Mouse (Mus musculus) lung, embryonic 14.5 days (tissue): Measurements from ENCODE around the gene Acsl3. TPM values are rescaled to one million over a fixed set of nuclear protein-coding genes. Genes with fewer than 3 reads are reported as not detected.
A peak's percentile ranks its signal among the peaks of the same experiment; 100 is the strongest.

ENCODE experiments used
- ATAC-seq: fragments of 200-750 bp; cut with Nextera tagmentation; 2 replicates; pipeline ENCODE4 v1.8.0; 2017; ENCODE audit warnings: mild to moderate bottlenecking, moderate TSS enrichment, moderate library complexity; ENCODE audit not compliant: insufficient read depth
- DNase-seq: peaks from one replicate; pipeline ENCODE4 v3.0.0-alpha.2; 2015
- H3K27ac ChIP-seq: fragments of 300-500 bp; sonication (generic); 2 replicates; pipeline ENCODE4 v1.5.1; 2014; ENCODE audit warnings: low read depth, mild to moderate bottlenecking, moderate library complexity
- H3K27me3 ChIP-seq: fragments of 300-500 bp; sonication (generic); 2 replicates; pipeline ENCODE4 v1.6.1; 2014; ENCODE audit warnings: low read length, control low read depth; ENCODE audit not compliant: insufficient read depth
- H3K36me3 ChIP-seq: fragments of 300-500 bp; sonication (generic); 2 replicates; pipeline ENCODE4 v1.6.1; 2014; ENCODE audit warnings: control low read depth; ENCODE audit not compliant: insufficient read depth
- H3K4me1 ChIP-seq: fragments of 300-500 bp; sonication (generic); 2 replicates; pipeline ENCODE4 v1.6.1; 2014; ENCODE audit warnings: antibody characterized with exemption, control low read depth; ENCODE audit not compliant: insufficient read depth
- H3K4me2 ChIP-seq: fragments of 300-500 bp; sonication (generic); 2 replicates; pipeline ENCODE4 v1.6.1; 2014; ENCODE audit warnings: mild to moderate bottlenecking
- H3K4me3 ChIP-seq: fragments of 300-500 bp; sonication (generic); 2 replicates; pipeline ENCODE4 v1.5.1; 2014; ENCODE audit warnings: low read depth, low read length
- H3K9ac ChIP-seq: fragments of 300-500 bp; sonication (generic); 2 replicates; pipeline ENCODE4 v1.6.1; 2014
- H3K9me3 ChIP-seq: fragments of 300-500 bp; sonication (generic); 2 replicates; pipeline ENCODE4 v1.6.1; 2016; ENCODE audit warnings: low read depth, low read length, control low read depth
- CTCF ChIP-seq: IDR thresholded peaks from 2 replicates; pipeline ENCODE4 v1.5.1; 2016; ENCODE audit warnings: antibody characterized with exemption, low read depth
- WGBS: fragments of 180-500 bp; shearing (Covaris S2); extraction: QIAGEN DNeasy Blood & Tissue Kit; methylation state at CpG from one replicate; pipeline ENCODE4 v1.1.7; 2014; 5-methylcytosine and 5-hydroxymethylcytosine counted together
- polyA plus RNA-seq: library from polyadenylated mRNA; unstranded; fragments of >200 nt; fragmentation: Nextera tagmentation; extraction: Ambion mirVana; gene quantifications from 2 replicates; pipeline ENCODE4 v1.2.1, GENCODE M21; 2014

Acsl3 gene
- polyA plus RNA-seq, 1 experiment from 2014 or later: 61.2 TPM

DNA sequence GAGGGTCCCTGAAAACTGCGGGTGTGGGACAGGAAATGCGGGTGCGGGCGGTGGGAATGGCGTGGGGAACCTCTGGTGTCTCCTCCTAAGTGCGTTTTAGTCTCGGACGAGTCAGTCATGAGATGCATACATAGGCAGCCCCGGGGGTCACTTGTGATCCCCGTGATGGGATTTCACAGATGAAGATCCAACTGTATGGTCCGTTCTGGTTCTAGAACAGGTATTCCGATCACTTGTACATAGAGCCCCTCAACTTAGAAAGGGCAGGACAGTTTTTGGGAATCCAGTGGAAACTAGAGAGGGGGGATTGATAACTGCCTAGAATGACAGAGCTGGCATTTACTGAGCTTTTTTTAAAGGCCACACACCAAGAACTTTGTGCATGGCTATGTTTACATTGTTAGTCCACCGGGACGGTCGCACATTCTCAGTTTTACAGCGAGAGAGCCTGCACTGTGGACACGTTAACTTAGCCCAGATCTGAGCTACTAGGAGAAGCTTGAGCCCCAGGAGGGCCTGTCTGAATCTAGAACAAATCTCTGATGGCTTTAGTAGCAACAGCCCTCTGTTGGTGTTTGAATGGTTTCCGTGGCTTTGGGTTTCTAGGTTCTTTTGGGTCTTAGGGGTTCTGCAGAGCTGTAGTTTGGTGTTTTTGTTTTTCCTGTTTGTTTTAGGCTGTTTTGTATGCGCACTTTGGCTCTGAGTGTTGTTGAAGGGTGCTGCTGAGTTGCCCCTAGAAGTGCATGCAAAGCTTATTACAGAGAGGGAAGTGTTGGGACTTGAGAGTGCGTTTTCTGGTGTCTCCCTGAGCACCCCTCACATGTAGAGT, 1.0 kb downstream of the Acsl3 start:
- under 1% methylated on average over 20 of the region's 20 CpGs for WGBS
- H3K4me3 ChIP-seq: peak overlapping the region; percentile 97
- H3K36me3 ChIP-seq: 0 out of 2 replicates have a peak, but pooled peaks cover under 1% of the 10 kb centered on the region
- H3K4me2 ChIP-seq: peak overlapping the region; percentile 68
- H3K27me3 ChIP-seq: no peaks in the 10 kb centered on the region
- peak overlapping the region; percentile 96 for H3K27ac ChIP-seq
- H3K9ac ChIP-seq: peak overlapping the region; percentile 96
- no peaks in the 10 kb centered on the region for H3K9me3 ChIP-seq
- ATAC-seq: no peak
- peaks cover 29% of the 10 kb centered on the region for H3K4me1 ChIP-seq
- peak; percentile 61 for DNase-seq
- TF ChIP-seq CTCF: no peak

DNA sequence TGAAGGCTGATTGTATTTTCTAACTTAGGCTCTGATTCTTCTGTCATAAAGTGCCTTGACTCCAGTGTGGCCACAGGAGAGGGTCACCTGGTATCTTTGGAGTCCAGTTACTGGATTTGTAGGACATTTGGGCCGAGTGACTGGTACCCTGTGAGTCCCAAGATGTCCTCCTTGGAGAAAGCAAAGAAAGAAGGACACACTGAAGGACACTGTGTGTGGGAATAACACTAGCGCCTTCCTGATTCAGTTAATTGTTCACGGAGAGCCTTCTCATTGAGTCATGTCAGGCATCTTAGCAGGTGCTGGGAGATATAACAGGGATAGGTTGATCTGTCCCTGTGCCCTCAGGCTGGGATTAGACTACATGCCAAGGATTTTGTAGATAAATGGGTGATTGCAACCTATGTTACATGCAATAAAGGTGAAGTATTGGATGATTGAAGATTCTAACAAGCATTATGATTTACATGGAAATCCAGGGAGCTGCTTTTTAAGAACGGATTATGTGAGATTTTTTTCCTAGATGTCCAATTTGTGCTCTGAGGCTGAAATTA, 1.7 kb downstream of the Acsl3 start:
- Histone ChIP-seq H3K4me1 (peaks cover 29% of the 10 kb centered on the region), H3K27me3 (no peaks in the 10 kb centered on the region), H3K4me3 (peak overlapping the region; percentile 97), H3K27ac (no peak overlapping the region), H3K9ac (peak overlapping the region; percentile 96), H3K36me3 (0 out of 2 replicates have a peak, but pooled peaks cover 5% of the 10 kb centered on the region), H3K4me2 (peak overlapping the region; percentile 68), H3K9me3 (no peaks in the 10 kb centered on the region)
- no peak for ATAC-seq
- WGBS: 34% methylated on average over 4 of the region's 4 CpGs
- DNase-seq: no peak
- TF ChIP-seq CTCF: no peak

DNA sequence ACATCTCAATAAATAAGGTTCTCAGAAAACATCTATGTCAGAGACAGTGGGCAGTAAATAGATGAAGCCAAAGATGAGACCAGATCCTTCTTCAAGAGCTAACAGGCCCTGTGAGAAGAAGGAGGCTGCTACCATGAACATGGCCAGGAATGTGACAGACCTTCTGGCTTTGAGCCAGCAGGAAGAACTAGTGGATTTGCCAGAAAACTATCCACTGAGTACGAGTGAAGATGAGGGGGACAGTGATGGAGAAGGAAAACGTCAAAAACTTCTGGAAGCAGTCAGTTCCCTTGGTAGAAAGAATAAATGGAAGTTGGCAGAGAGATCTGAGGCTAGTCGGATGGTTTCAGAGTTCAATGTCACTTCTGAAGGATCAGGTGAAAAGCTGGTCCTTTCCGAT, 6.7 kb downstream of the Acsl3 start:
- no peak for TF ChIP-seq CTCF
- ATAC-seq (no peak), DNase-seq (peak; percentile 54)
- Histone ChIP-seq H3K4me1 (peaks cover 14% of the 10 kb centered on the region; the same call in 1 of the 2 replicates), H3K9ac (no peak overlapping the region), H3K36me3 (peaks cover 47% of the 10 kb centered on the region), H3K27ac (no peak overlapping the region), H3K4me3 (no peak overlapping the region), H3K4me2 (no peak overlapping the region), H3K9me3 (no peaks in the 10 kb centered on the region), H3K27me3 (no peaks in the 10 kb centered on the region)
- whole genome bisulfite sequencing: 57% methylated on average over 4 of the region's 4 CpGs

DNA sequence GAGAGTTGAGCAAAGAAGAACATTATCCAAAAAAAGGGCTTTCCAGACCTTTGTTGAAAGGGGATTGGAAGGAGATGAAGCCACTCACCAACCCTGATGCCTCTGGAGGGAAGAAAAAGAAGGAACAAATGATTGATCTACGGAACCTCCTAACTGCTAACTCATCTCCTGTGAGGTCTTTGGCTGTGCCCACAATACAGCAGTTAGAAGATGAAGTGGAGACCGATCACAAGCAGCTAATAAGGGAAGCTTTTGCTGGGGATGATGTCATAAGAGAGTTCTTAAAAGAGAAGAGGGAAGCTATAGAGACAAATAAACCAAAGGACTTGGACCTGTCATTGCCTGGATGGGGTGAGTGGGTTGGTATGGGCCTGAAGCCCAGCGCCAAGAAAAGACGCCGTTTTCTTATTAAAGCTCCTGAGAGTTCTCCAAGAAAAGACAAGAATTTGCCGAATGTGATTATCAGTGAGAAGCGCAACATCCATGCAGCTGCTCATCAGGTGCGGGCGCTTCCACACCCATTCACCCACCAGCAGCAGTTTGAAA, 8.4 kb downstream of the Acsl3 start:
- Histone ChIP-seq H3K9me3 (no peaks in the 10 kb centered on the region), H3K27me3 (no peaks in the 10 kb centered on the region), H3K9ac (no peak overlapping the region), H3K4me2 (no peak overlapping the region), H3K36me3 (peaks cover 52% of the 10 kb centered on the region), H3K4me3 (no peak overlapping the region), H3K4me1 (peaks cover 6% of the 10 kb centered on the region; the same call in 1 of the 2 replicates), H3K27ac (no peak overlapping the region)
- DNase-seq: no peak
- WGBS: 95% methylated on average over 9 of the region's 9 CpGs
- ATAC-seq: no peak
- TF ChIP-seq CTCF: no peak

DNA sequence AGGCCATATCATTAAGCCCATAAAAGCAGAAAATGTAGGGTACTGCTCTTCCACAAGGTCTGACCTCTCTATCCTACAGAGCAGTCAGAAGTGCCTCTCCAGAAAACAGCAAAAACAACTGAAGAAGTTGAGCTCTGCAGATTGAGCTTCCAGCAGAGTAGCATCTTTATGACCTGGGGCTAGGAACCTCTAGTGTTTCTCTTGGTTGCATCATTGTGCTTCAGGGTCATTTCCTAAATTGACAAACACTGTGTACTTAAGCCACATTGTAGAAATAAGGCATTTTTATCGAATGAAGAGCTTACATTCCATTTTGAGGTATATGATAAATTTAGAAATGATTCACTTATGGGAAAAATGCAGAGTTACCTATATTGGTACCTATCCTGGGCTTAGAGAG, 9.0 kb downstream of the Acsl3 start:
- WGBS: 84% methylated on average over 1 of the region's 1 CpGs

DNA sequence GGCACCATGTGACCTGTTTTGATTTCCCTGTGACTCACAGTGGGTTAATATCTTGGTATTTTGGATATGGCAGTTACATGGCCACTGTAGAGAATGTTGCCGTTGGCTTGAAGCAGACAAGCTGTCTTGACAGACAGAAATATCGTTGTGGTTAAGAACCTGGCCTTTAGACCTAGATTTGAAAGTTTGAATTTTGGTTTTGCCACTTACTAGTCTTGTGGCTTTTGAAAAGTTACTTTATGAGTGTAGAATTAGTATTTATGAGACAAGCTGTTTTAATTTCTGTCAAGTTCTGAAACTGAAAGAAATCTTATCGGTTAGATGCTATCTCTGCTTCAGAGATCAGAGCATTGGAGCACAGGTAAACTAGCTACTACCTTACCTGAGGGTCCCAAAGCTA, 24.7 kb downstream of the Acsl3 start:
- WGBS: 70% methylated on average over 3 of the region's 3 CpGs
- H3K36me3 ChIP-seq: peaks cover 7% of the 10 kb centered on the region; the same call in 1 of the 2 replicates
- no peak overlapping the region for H3K4me3 ChIP-seq
- no peak for TF ChIP-seq CTCF
- no peaks in the 10 kb centered on the region for H3K9me3 ChIP-seq
- no peak for DNase-seq
- no peak overlapping the region for H3K27ac ChIP-seq
- no peaks in the 10 kb centered on the region for H3K27me3 ChIP-seq
- H3K9ac ChIP-seq: no peak overlapping the region
- ATAC-seq: no peak
- no peak overlapping the region for H3K4me2 ChIP-seq
- no peaks in the 10 kb centered on the region for H3K4me1 ChIP-seq

More for the DNA sequence above, 9.0 kb downstream of the Acsl3 start:
- no peaks in the 10 kb centered on the region for H3K27me3 ChIP-seq
- no peaks in the 10 kb centered on the region for H3K9me3 ChIP-seq
- ATAC-seq (no peak), DNase-seq (no peak)
- H3K4me3 ChIP-seq: no peak overlapping the region
- no peak overlapping the region for H3K4me2 ChIP-seq
- 0 out of 2 replicates have a peak, but pooled peaks cover under 1% of the 10 kb centered on the region for H3K4me1 ChIP-seq
- peaks cover 52% of the 10 kb centered on the region for H3K36me3 ChIP-seq
- H3K27ac ChIP-seq: no peak overlapping the region
- H3K9ac ChIP-seq: no peak overlapping the region
- no peak for TF ChIP-seq CTCF

DNA sequence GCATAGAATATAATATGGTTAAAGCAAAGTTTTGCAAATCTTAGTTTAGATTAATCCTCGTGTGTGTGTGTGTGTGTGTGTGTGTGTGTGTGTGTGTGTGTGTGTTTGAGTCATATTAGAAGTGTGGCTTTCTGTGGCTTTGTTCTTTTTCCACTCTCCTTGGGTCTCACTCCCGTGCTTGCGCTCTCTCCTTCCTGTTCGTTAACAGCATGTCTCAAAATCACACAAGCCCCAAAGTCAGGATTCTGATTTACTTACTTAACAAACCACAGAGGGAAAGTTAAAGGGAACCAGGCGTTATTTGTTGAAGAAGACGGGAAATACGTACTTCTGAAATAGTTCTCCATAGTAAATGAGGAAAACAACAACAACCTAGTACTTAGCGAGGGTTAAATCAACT, 26.5 kb downstream of the Acsl3 start:
- ATAC-seq (no peak), DNase-seq (no peak)
- H3K4me2 ChIP-seq: no peak overlapping the region
- no peak overlapping the region for H3K27ac ChIP-seq
- no peaks in the 10 kb centered on the region for H3K27me3 ChIP-seq
- TF ChIP-seq CTCF: no peak
- 86% methylated on average over 8 of the region's 8 CpGs for WGBS
- no peaks in the 10 kb centered on the region for H3K4me1 ChIP-seq
- peaks cover 14% of the 10 kb centered on the region; the same call in 1 of the 2 replicates for H3K36me3 ChIP-seq
- no peak overlapping the region for H3K4me3 ChIP-seq
- no peaks in the 10 kb centered on the region for H3K9me3 ChIP-seq
- H3K9ac ChIP-seq: no peak overlapping the region
